17 mouse cellular contexts compared by ENCODE assay signal in the genomic region with DNA sequence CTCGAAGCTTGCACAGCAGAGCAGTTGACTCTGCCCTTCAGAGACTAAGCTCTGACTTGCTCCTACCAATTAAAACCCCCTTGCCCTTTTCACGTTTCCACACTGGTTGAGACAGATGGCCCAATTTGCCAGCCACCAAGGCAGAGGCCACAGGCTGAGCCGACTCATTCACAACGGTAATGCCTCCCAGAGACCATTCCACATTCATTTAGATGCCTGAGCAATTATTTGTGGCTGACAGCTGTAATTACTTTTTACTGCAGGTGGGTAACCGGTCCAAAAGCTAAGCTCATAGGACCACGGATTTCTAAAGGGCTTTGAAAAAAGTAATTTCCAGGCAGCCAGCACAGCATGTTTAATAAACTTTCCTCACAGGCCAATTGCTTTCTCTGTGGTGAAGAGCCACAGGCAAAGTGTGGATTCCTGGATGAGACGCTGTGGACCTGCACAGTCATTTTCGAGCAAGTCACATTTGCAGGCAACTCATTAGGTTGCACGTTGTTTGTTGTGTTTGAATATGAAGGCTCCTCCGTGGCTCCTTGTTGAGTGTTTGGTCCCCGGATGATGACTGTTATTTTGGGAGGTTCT. TPM values are rescaled to one million over a fixed set of nuclear protein-coding genes. Genes with fewer than 3 reads are reported as not detected.
DNase-seq lines count a peak whose midpoint lies in the region; ATAC-seq lines count a peak whose summit lies in the region.
"Had no signal": no experiment of that assay in that cellular context is flagged by ENCODE, and none has a peak within 500 bp of the region (broad histone marks: within the 10 kb centered on the region; RNA-seq: fewer than 3 reads in every experiment).

No protein-coding gene starts in this region.

- no peaks in the 10 kb centered on the region for H3K36me3 ChIP-seq in hindbrain, embryonic 11.5 days (ENCODE audit: control insufficient read depth, insufficient read depth, low read length)
- no peaks in the 10 kb centered on the region for H3K36me3 ChIP-seq in hindbrain, embryonic 10.5 days
- H3K36me3 ChIP-seq in forebrain, embryonic 11.5 days (ENCODE audit: control insufficient read depth, insufficient read depth, low read length), result no peaks in the 10 kb centered on the region
- no peaks in the 10 kb centered on the region for H3K36me3 ChIP-seq in hindbrain, embryonic 16.5 days (ENCODE audit: control insufficient read depth, insufficient read depth, low read length)
- no peaks in the 10 kb centered on the region for H3K36me3 ChIP-seq in neural tube, embryonic 12.5 days
- H3K36me3 ChIP-seq: embryonic facial prominence, embryonic 12.5 days; liver, embryonic 15.5 days had no signal

- DNase-seq in hindbrain, embryonic 11.5 days (ENCODE audit: low spot score), result no peak
- no peak for DNase-seq in hindbrain, embryonic 10.5 days (ENCODE audit: low spot score)
- DNase-seq in forebrain, embryonic 11.5 days (ENCODE audit: low spot score), result peak; percentile 74
- DNase-seq in adrenal gland, postnatal 10 days, result no peak
- DNase-seq in gastrocnemius, postnatal 10 days, result no peak
- DNase-seq in frontal cortex, adult 2 months (ENCODE audit: extremely low spot score in 1 of 2, low spot score in 1 of 2), result no peak
- DNase-seq: cerebellum, adult 11-12 months; heart, adult 18-20 months; heart, postnatal 10 days; lung, postnatal 4 days; thymus, postnatal 36 days had no signal

- H3K4me3 ChIP-seq in hindbrain, embryonic 11.5 days (ENCODE audit: low read depth, low read length), result no peak overlapping the region
- no peak overlapping the region for H3K4me3 ChIP-seq in hindbrain, embryonic 10.5 days
- H3K4me3 ChIP-seq in forebrain, embryonic 11.5 days (ENCODE audit: low read depth, low read length), result no peak overlapping the region
- H3K4me3 ChIP-seq in hindbrain, embryonic 16.5 days (ENCODE audit: low read length), result no peak overlapping the region
- H3K4me3 ChIP-seq in neural tube, embryonic 12.5 days, result no peak overlapping the region
- H3K4me3 ChIP-seq: embryonic facial prominence, embryonic 12.5 days; liver, embryonic 15.5 days; myocyte had no signal

- no peaks in the 10 kb centered on the region for H3K4me1 ChIP-seq in hindbrain, embryonic 11.5 days (replicated peaks; ENCODE audit: control insufficient read depth, insufficient read depth, low read length)
- peaks cover 14% of the 10 kb centered on the region for H3K4me1 ChIP-seq in hindbrain, embryonic 10.5 days (replicated peaks)
- 0 out of 2 replicates have a peak, but pooled peaks cover 2% of the 10 kb centered on the region for H3K4me1 ChIP-seq in forebrain, embryonic 11.5 days (replicated peaks; ENCODE audit: control insufficient read depth, insufficient read depth, low read length)
- H3K4me1 ChIP-seq in hindbrain, embryonic 16.5 days (ENCODE audit: control insufficient read depth, insufficient read depth, low read depth, low read length), result peaks cover 5% of the 10 kb centered on the region; the same call in 1 of the 2 replicates
- peaks cover 10% of the 10 kb centered on the region for H3K4me1 ChIP-seq in neural tube, embryonic 12.5 days
- H3K4me1 ChIP-seq: liver, embryonic 15.5 days had no signal

- no peak overlapping the region for H3K27ac ChIP-seq in hindbrain, embryonic 11.5 days (ENCODE audit: low read depth, low read length)
- H3K27ac ChIP-seq in hindbrain, embryonic 10.5 days, result no peak overlapping the region
- no peak overlapping the region for H3K27ac ChIP-seq in forebrain, embryonic 11.5 days (ENCODE audit: low read depth, low read length)
- H3K27ac ChIP-seq in hindbrain, embryonic 16.5 days (ENCODE audit: low read depth, low read length), result peak overlapping the region; percentile 31; the same call in 1 of the 2 replicates
- no peak overlapping the region for H3K27ac ChIP-seq in neural tube, embryonic 12.5 days
- H3K27ac ChIP-seq: embryonic facial prominence, embryonic 12.5 days; liver, embryonic 15.5 days had no signal

- no peak overlapping the region for H3K9ac ChIP-seq in hindbrain, embryonic 11.5 days (ENCODE audit: low read depth, low read length)
- H3K9ac ChIP-seq in forebrain, embryonic 11.5 days (ENCODE audit: low read length), result no peak overlapping the region
- no peak overlapping the region for H3K9ac ChIP-seq in hindbrain, embryonic 16.5 days (ENCODE audit: low read depth, low read length)
- no peak overlapping the region for H3K9ac ChIP-seq in neural tube, embryonic 12.5 days
- H3K9ac ChIP-seq: embryonic facial prominence, embryonic 12.5 days; liver, embryonic 15.5 days had no signal

- H3K27me3 ChIP-seq in hindbrain, embryonic 11.5 days (ENCODE audit: control insufficient read depth, insufficient read depth, low read length), result no peaks in the 10 kb centered on the region
- no peaks in the 10 kb centered on the region for H3K27me3 ChIP-seq in hindbrain, embryonic 10.5 days (ENCODE audit: insufficient read depth, poor library complexity, severe bottlenecking)
- no peaks in the 10 kb centered on the region for H3K27me3 ChIP-seq in forebrain, embryonic 11.5 days (ENCODE audit: control insufficient read depth, insufficient read depth, low read length)
- H3K27me3 ChIP-seq in hindbrain, embryonic 16.5 days (replicated peaks; ENCODE audit: control insufficient read depth, insufficient read depth, low read length), result no peaks in the 10 kb centered on the region
- no peaks in the 10 kb centered on the region for H3K27me3 ChIP-seq in neural tube, embryonic 12.5 days (replicated peaks)
- H3K27me3 ChIP-seq: embryonic facial prominence, embryonic 12.5 days; liver, embryonic 15.5 days had no signal

- ATAC-seq in hindbrain, embryonic 11.5 days (ENCODE audit: low FRiP score), result 0 out of 2 replicates have a peak, but pooled peaks have one; percentile 35
- ATAC-seq in forebrain, embryonic 11.5 days (replicated peaks; ENCODE audit: low FRiP score), result peak; percentile 80
- ATAC-seq in hindbrain, embryonic 16.5 days, result peak; percentile 77
- ATAC-seq in neural tube, embryonic 12.5 days (ENCODE audit: low FRiP score, low read depth), result peak; percentile 75
- ATAC-seq: intestine, postnatal 0 days had no signal

- H3K9me3 ChIP-seq in hindbrain, embryonic 11.5 days (ENCODE audit: control insufficient read depth, low read length), result no peaks in the 10 kb centered on the region
- no peaks in the 10 kb centered on the region for H3K9me3 ChIP-seq in hindbrain, embryonic 10.5 days
- H3K9me3 ChIP-seq in forebrain, embryonic 11.5 days (ENCODE audit: control insufficient read depth, low read length), result no peaks in the 10 kb centered on the region
- H3K9me3 ChIP-seq in hindbrain, embryonic 16.5 days (ENCODE audit: control insufficient read depth, low read length), result no peaks in the 10 kb centered on the region
- H3K9me3 ChIP-seq in neural tube, embryonic 12.5 days, result no peaks in the 10 kb centered on the region
- H3K9me3 ChIP-seq: embryonic facial prominence, embryonic 12.5 days; liver, embryonic 15.5 days had no signal

- 60% methylated on average over 11 of the region's 11 CpGs for WGBS in hindbrain, embryonic 11.5 days
- WGBS in hindbrain, embryonic 10.5 days, result 70% methylated on average over 11 of the region's 11 CpGs
- WGBS in forebrain, embryonic 11.5 days, result 36% methylated on average over 11 of the region's 11 CpGs
- 34% methylated on average over 11 of the region's 11 CpGs for WGBS in hindbrain, embryonic 16.5 days
- WGBS in neural tube, embryonic 12.5 days, result 26% methylated on average over 11 of the region's 11 CpGs

- no peak overlapping the region for H3K4me2 ChIP-seq in hindbrain, embryonic 11.5 days (replicated peaks; ENCODE audit: low read depth, low read length)
- no peak overlapping the region for H3K4me2 ChIP-seq in forebrain, embryonic 11.5 days (ENCODE audit: low read depth, low read length, severe bottlenecking)
- H3K4me2 ChIP-seq in hindbrain, embryonic 16.5 days (ENCODE audit: low read length), result no peak overlapping the region
- no peak overlapping the region for H3K4me2 ChIP-seq in neural tube, embryonic 12.5 days (replicated peaks)
- H3K4me2 ChIP-seq: embryonic facial prominence, embryonic 12.5 days; liver, embryonic 15.5 days had no signal

RNA-seq across cellular contexts. Expression of a gene that starts 17.1 kb away (rescaled TPM):
- 9.0 and 11.1 TPM in 2 replicates for polyA plus RNA-seq in hindbrain, embryonic 11.5 days (2014; fragmentation: Nextera tagmentation; extraction: Ambion mirVana)
- 12.7 and 13.2 TPM in 2 replicates for polyA plus RNA-seq in hindbrain, embryonic 10.5 days (2016; fragmentation: Nextera tagmentation; extraction: Ambion mirVana)
- 14.4 and 16.2 TPM in 2 replicates for polyA plus RNA-seq in forebrain, embryonic 11.5 days (2014; fragmentation: Nextera tagmentation; extraction: Ambion mirVana)
- polyA plus RNA-seq in hindbrain, embryonic 16.5 days (2015; fragmentation: Nextera tagmentation; extraction: Ambion mirVana), result 11.9 and 13.6 TPM in 2 replicates
- polyA plus RNA-seq in neural tube, embryonic 12.5 days (2016; fragmentation: Nextera tagmentation; extraction: Ambion mirVana), result 14.7 and 15.1 TPM in 2 replicates
- 10 to 100 TPM; 14.8 to 19.4 TPM for total RNA-seq in adrenal gland, postnatal 10 days (2021)
- total RNA-seq in gastrocnemius, postnatal 10 days (2021), result 10 to 100 TPM; 11.1 to 11.2 TPM
- 12.0 and 14.9 TPM in 2 replicates for polyA plus RNA-seq in frontal cortex, adult 2 months (2012; rRNA removed)

RNA-seq across cellular contexts. Expression of a gene that starts 22.7 kb away (rescaled TPM):
- 1,456 and 1,584 TPM in 2 replicates for polyA plus RNA-seq in hindbrain, embryonic 11.5 days (2014; fragmentation: Nextera tagmentation; extraction: Ambion mirVana)
- 1,379 and 1,527 TPM in 2 replicates for polyA plus RNA-seq in hindbrain, embryonic 10.5 days (2016; fragmentation: Nextera tagmentation; extraction: Ambion mirVana)
- 1,244 and 1,283 TPM in 2 replicates for polyA plus RNA-seq in forebrain, embryonic 11.5 days (2014; fragmentation: Nextera tagmentation; extraction: Ambion mirVana)
- polyA plus RNA-seq in hindbrain, embryonic 16.5 days (2015; fragmentation: Nextera tagmentation; extraction: Ambion mirVana), result 2,854 and 3,176 TPM in 2 replicates
- polyA plus RNA-seq in neural tube, embryonic 12.5 days (2016; fragmentation: Nextera tagmentation; extraction: Ambion mirVana), result 1,755 and 1,801 TPM in 2 replicates
- total RNA-seq in adrenal gland, postnatal 10 days (2021), result 100 to 1,000 TPM; 355 to 389 TPM
- total RNA-seq in gastrocnemius, postnatal 10 days (2021), result 100 to 1,000 TPM; 360 to 362 TPM
- polyA plus RNA-seq in frontal cortex, adult 2 months (2012; rRNA removed), result 1,569 and 1,574 TPM in 2 replicates
